Mouse (Mus musculus): ENCODE data around the gene Rap1b.

- TF ChIP-seq CTCF (IDR thresholded peaks at IDR 0.05; ENCODE audit: borderline replicate concordance, extremely low read depth, insufficient read depth, insufficient read length) (no peak), POLR2A (IDR thresholded peaks at IDR 0.05; ENCODE audit: borderline replicate concordance, extremely low read depth, insufficient read depth, insufficient read length, poor library complexity, severe bottlenecking) (no peak)
These were observed 31.0 kb upstream of the Rap1b start for GRCm38 (mm10) chr10:117876801-117877200.
